9 mouse cellular contexts compared by ENCODE assay signal in the genomic region with DNA sequence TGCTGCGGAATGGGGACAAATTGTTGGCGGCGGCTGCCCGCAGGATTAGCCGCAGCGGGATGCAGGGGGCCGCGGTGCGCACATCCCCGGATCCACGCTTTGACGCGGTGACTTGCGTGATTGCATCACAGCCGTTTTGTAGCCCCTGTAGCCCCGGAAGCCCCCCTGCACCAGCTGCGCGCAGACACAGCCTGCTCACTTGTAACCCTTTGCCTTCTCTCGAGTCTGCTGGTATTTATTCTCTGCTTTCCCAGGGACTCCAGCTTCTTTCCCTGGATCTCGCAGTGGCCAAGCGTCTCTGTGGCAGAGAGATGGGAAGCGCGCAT. TPM values are rescaled to one million over a fixed set of nuclear protein-coding genes. Genes with fewer than 3 reads are reported as not detected.
A peak's percentile ranks its signal among the peaks of the same experiment; 100 is the strongest.
DNase-seq lines count a peak whose midpoint lies in the region; ATAC-seq lines count a peak whose summit lies in the region.
"Had no signal": no experiment of that assay in that cellular context is flagged by ENCODE, and none has a peak within 500 bp of the region (broad histone marks: within the 10 kb centered on the region; RNA-seq: fewer than 3 reads in every experiment).

No protein-coding gene starts in this region.

- peak overlapping the region; percentile 50 for H3K4me2 ChIP-seq in kidney, embryonic 16.5 days (replicated peaks; ENCODE audit: low read depth, low read length)

- 3% methylated on average over 23 of the region's 23 CpGs for WGBS in kidney, embryonic 16.5 days
- 2% methylated on average over 23 of the region's 23 CpGs for WGBS in hindbrain, embryonic 10.5 days

- H3K9me3 ChIP-seq in kidney, embryonic 16.5 days (ENCODE audit: low read length): no peaks in the 10 kb centered on the region
- H3K9me3 ChIP-seq in hindbrain, embryonic 10.5 days: no peaks in the 10 kb centered on the region
- H3K9me3 ChIP-seq: liver, embryonic 15.5 days had no signal

- no peak overlapping the region for H3K27ac ChIP-seq in kidney, embryonic 16.5 days (ENCODE audit: low read length)
- peak overlapping the region; percentile 66 for H3K27ac ChIP-seq in hindbrain, embryonic 10.5 days
- H3K27ac ChIP-seq: liver, embryonic 15.5 days had no signal

- H3K9ac ChIP-seq in kidney, embryonic 16.5 days (replicated peaks; ENCODE audit: low read length): no peak overlapping the region
- H3K9ac ChIP-seq: liver, embryonic 15.5 days had no signal

- H3K27me3 ChIP-seq in kidney, embryonic 16.5 days (ENCODE audit: insufficient read depth, low read length): peaks cover 43% of the 10 kb centered on the region
- H3K27me3 ChIP-seq in hindbrain, embryonic 10.5 days (ENCODE audit: insufficient read depth, poor library complexity, severe bottlenecking): peaks cover 56% of the 10 kb centered on the region

- no peak for DNase-seq in kidney, adult 9 months
- peak; percentile 69 to 75 for DNase-seq in cerebellum, postnatal 36 days
- peak; percentile 53 for DNase-seq in hindbrain, embryonic 10.5 days (ENCODE audit: low spot score)
- peak; percentile 79 to 91 for DNase-seq in left cerebral cortex, postnatal 25 days (ENCODE audit: low spot score in 2 of 2)
- peak; percentile 85 for DNase-seq in right cerebral cortex, adult 18-20 months
- DNase-seq in gastrocnemius, adult 18-20 months (ENCODE audit: low spot score): no peak
- DNase-seq in yolk sac, embryonic 10.5 days (ENCODE audit: low spot score): no peak

- ATAC-seq in kidney, embryonic 16.5 days (ENCODE audit: low FRiP score, low TSS enrichment): no peak

- intact Hi-C loops in left cerebral cortex, postnatal 25 days (cut with DNase I): no loop called here

- peaks cover 13% of the 10 kb centered on the region; the same call in 1 of the 2 replicates for H3K4me1 ChIP-seq in kidney, embryonic 16.5 days (ENCODE audit: insufficient read depth, low read length)
- peaks cover 15% of the 10 kb centered on the region for H3K4me1 ChIP-seq in hindbrain, embryonic 10.5 days (replicated peaks)
- H3K4me1 ChIP-seq: liver, embryonic 15.5 days had no signal

- no peaks in the 10 kb centered on the region for H3K36me3 ChIP-seq in kidney, embryonic 16.5 days (ENCODE audit: insufficient read depth, low read length)
- H3K36me3 ChIP-seq in hindbrain, embryonic 10.5 days: no peaks in the 10 kb centered on the region
- H3K36me3 ChIP-seq: liver, embryonic 15.5 days had no signal

- peak overlapping the region; percentile 36 for H3K4me3 ChIP-seq in kidney, embryonic 16.5 days (ENCODE audit: low read length)
- peak overlapping the region; percentile 70 for H3K4me3 ChIP-seq in hindbrain, embryonic 10.5 days

RNA-seq across cellular contexts. Expression of a gene that starts 0.2 kb away (rescaled TPM):
- polyA plus RNA-seq in kidney, embryonic 16.5 days (2015; fragmentation: Nextera tagmentation; extraction: Ambion mirVana): not detected in 2 replicates
- 1.1 and 3.3 TPM in 2 replicates for polyA plus RNA-seq in hindbrain, embryonic 10.5 days (2016; fragmentation: Nextera tagmentation; extraction: Ambion mirVana)
- total RNA-seq in left cerebral cortex, postnatal 25 days (2021): 10 to 100 TPM; 42.0 to 45.3 TPM
- not detected for total RNA-seq in gastrocnemius, adult 18-20 months (2021)
- polyA plus RNA-seq: liver, embryonic 15.5 days had no signal

RNA-seq across cellular contexts. Expression of a gene that starts 29.2 kb away (rescaled TPM):
- polyA plus RNA-seq in kidney, embryonic 16.5 days (2015; fragmentation: Nextera tagmentation; extraction: Ambion mirVana): 12.0 and 13.7 TPM in 2 replicates
- 13.3 and 14.6 TPM in 2 replicates for polyA plus RNA-seq in hindbrain, embryonic 10.5 days (2016; fragmentation: Nextera tagmentation; extraction: Ambion mirVana)
- total RNA-seq in left cerebral cortex, postnatal 25 days (2021): 10 to 100 TPM; 40.9 to 43.0 TPM
- total RNA-seq in gastrocnemius, adult 18-20 months (2021): 10 to 100 TPM; 15.1 to 16.0 TPM

RNA-seq across cellular contexts. Expression of a gene that starts 35.8 kb away (rescaled TPM):
- polyA plus RNA-seq in kidney, embryonic 16.5 days (2015; fragmentation: Nextera tagmentation; extraction: Ambion mirVana): 96.5 and 97.2 TPM in 2 replicates
- polyA plus RNA-seq in hindbrain, embryonic 10.5 days (2016; fragmentation: Nextera tagmentation; extraction: Ambion mirVana): 76.4 and 105 TPM in 2 replicates
- total RNA-seq in left cerebral cortex, postnatal 25 days (2021): 10 to 100 TPM; 44.3 to 45.0 TPM
- total RNA-seq in gastrocnemius, adult 18-20 months (2021): 10 to 100 TPM; 37.3 to 39.1 TPM

Comparison
In these comparisons a context has a peak if more than half of its experiments do, and no peak if none do; other contexts are left out.
1. DNase-seq: peak in cerebellum, postnatal 36 days (2 of 2), hindbrain, embryonic 10.5 days (single experiment), left cerebral cortex, postnatal 25 days (2 of 2) and right cerebral cortex, adult 18-20 months (single experiment); none in kidney, adult 9 months (single experiment), gastrocnemius, adult 18-20 months (single experiment) and yolk sac, embryonic 10.5 days (single experiment).
2. RNA of a gene that starts 0.2 kb away (total RNA-seq): 42.0 to 45.3 TPM in left cerebral cortex, postnatal 25 days; not detected in gastrocnemius, adult 18-20 months; every median in the first group is over 10 times any median in the second.